Mouse (Mus musculus): ENCODE results near the gene 2310030G06Rik. TPM values are rescaled to one million over a fixed set of nuclear protein-coding genes. Genes with fewer than 3 reads are reported as not detected.

2310030G06Rik gene
- total RNA-seq, 2 experiments from 2014 or later = 0.71 TPM; not detected in 1

GRCm38 (mm10) chr9:50742744-50743143 lies 3.6 kb downstream of the 2310030G06Rik start:
- ATAC-seq (replicated peaks; ENCODE audit: poor library complexity) = no peak

- ATAC-seq (replicated peaks; ENCODE audit: poor library complexity) = no peak
Measured at GRCm38 (mm10) chr9:50742261-50742660, 4.1 kb downstream of the 2310030G06Rik start.

GRCm38 (mm10) chr9:50740867-50741784 lies 5.2 kb downstream of the 2310030G06Rik start:
- no peak for ATAC-seq (replicated peaks; ENCODE audit: poor library complexity)

GRCm38 (mm10) chr9:50738914-50739870 lies 7.1 kb downstream of the 2310030G06Rik start, which contains the start of gene Dixdc1:
Gene Dixdc1, minus strand, starts transcription at chr9:50739517.
- ATAC-seq (replicated peaks; ENCODE audit: poor library complexity) = peak; percentile 99

- peak; percentile 46; the same call in 1 of the 2 replicates for ATAC-seq (replicated peaks; ENCODE audit: poor library complexity)
Measured at GRCm38 (mm10) chr9:50734989-50735388, 11.3 kb downstream of the 2310030G06Rik start.

- ATAC-seq (replicated peaks; ENCODE audit: poor library complexity) = no peak
Measured at GRCm38 (mm10) chr9:50732560-50732959, 13.8 kb downstream of the 2310030G06Rik start.

- 0 out of 2 replicates have a peak, but pooled peaks have one; percentile 29 for ATAC-seq (replicated peaks; ENCODE audit: poor library complexity)
Measured at GRCm38 (mm10) chr9:50729600-50729999, 16.7 kb downstream of the 2310030G06Rik start.

GRCm38 (mm10) chr9:50727925-50728651 lies 18.2 kb downstream of the 2310030G06Rik start:
- peak; percentile 67 for ATAC-seq (replicated peaks; ENCODE audit: poor library complexity)

- no peak for ATAC-seq (replicated peaks; ENCODE audit: poor library complexity)
Measured at GRCm38 (mm10) chr9:50727171-50727924, 19.0 kb downstream of the 2310030G06Rik start.

GRCm38 (mm10) chr9:50725921-50726590 lies 20.3 kb downstream of the 2310030G06Rik start:
- no peak for ATAC-seq (replicated peaks; ENCODE audit: poor library complexity)

GRCm38 (mm10) chr9:50724661-50725330 lies 21.5 kb downstream of the 2310030G06Rik start:
- no peak for ATAC-seq (replicated peaks; ENCODE audit: poor library complexity)

- ATAC-seq (replicated peaks; ENCODE audit: poor library complexity) = no peak
Measured at GRCm38 (mm10) chr9:50724147-50724546, 22.2 kb downstream of the 2310030G06Rik start.

GRCm38 (mm10) chr9:50723406-50723805 lies 22.9 kb downstream of the 2310030G06Rik start:
- 0 out of 2 replicates have a peak, but pooled peaks have one; percentile 14 for ATAC-seq (replicated peaks; ENCODE audit: poor library complexity)

- ATAC-seq (replicated peaks; ENCODE audit: poor library complexity) = no peak; the same call in 1 of the 2 replicates
Measured at GRCm38 (mm10) chr9:50722451-50722911, 23.9 kb downstream of the 2310030G06Rik start.

GRCm38 (mm10) chr9:50721061-50721460 lies 25.3 kb downstream of the 2310030G06Rik start:
- ATAC-seq (replicated peaks; ENCODE audit: poor library complexity) = no peak

- ATAC-seq (replicated peaks; ENCODE audit: poor library complexity) = no peak
Measured at GRCm38 (mm10) chr9:50718878-50719277, 27.5 kb downstream of the 2310030G06Rik start.

- no peak for ATAC-seq (replicated peaks; ENCODE audit: poor library complexity)
Measured at GRCm38 (mm10) chr9:50714188-50714587, 32.1 kb downstream of the 2310030G06Rik start.

GRCm38 (mm10) chr9:50711337-50711736 lies 35.0 kb downstream of the 2310030G06Rik start:
- ATAC-seq (replicated peaks; ENCODE audit: poor library complexity) = peak; percentile 82
